Mouse (Mus musculus) CD4-positive, CD25-positive, alpha-beta regulatory T cell, adult 4 months (primary cell): ENCODE results near the gene Dao. TPM values are rescaled to one million over a fixed set of nuclear protein-coding genes. Genes with fewer than 3 reads are reported as not detected.
A peak's percentile ranks its signal among the peaks of the same experiment; 100 is the strongest.

Experiments
- ATAC-seq: one replicate; pipeline ENCODE4 v1.8.0; 2017
- polyA plus RNA-seq, 2 experiments: library from polyadenylated mRNA; unstranded; fragments of 100-300 nt; shearing (Covaris generic); gene quantifications; one replicate each; pipeline ENCODE4 v1.2.1; 2017

Dao gene
- polyA plus RNA-seq, 2 experiments from 2014 or later = 0.56 to 1.4 TPM

DNA sequence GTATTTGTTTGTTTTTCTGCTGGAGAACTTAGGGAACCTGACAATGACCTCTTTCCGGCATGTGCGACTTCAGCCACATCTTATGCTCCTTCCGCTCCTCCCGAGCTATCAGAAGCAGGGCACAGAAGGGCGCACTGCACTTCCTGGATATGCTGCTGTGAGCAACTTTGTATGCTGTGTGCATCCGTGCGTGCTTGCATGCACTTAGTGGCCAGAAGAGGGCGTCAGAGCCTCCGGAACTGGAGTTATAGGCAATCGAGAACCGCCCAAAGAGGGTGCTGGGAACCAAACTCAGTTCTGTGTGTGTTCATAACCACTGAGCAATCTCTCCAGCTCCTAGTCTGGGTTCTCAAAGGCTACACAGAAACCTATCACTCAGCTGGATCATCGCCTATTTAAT lies 27.1 kb downstream of the Dao start:
- no peak for ATAC-seq

DNA sequence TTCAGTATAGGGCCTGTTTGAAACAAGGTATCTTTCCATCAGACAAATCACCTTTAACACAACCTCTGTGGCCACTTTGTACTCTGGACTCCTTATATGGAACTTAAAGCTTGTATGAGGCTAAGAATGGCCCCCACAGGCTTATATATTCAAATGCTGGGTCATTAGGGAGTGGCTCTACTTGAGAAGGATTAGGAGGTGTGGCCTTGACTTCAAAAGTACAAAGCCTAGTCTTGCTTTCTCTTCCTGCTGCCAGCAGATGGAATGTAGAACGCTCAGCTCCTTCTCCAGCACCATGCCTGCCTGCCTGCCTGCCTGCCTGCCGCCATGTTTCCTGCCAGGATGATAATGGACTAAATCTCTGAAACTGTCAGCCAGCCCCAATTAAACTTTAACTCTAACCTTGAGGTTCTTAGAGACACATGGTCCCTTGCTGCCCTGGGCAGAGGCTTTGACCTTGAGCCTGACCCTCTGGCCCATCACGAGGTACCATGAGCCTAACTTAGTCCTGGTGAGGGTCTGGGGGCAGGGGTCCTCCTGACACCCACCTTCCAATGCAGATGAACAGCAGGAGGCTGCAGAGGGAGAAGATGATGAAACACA lies 28.8 kb downstream of the Dao start:
- ATAC-seq = no peak

DNA sequence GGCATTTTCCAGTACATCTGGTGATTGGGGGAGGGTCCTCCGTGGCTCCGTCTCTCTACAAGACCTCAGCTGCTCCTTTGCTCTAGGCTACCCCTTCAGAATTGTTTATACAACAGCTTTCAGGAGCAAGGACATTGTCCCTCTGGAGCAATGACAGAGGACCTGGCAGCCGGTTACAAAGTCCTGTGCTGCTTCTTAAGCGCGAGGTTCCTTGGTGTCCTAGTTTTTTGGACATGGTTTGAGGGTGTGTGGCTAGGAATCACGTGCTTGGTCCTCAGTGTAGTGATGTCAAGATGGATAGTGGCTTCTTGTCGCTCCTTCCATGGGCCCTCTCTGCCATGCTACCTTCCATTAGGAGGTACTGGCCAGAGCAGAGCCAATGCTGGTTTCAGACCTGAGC lies 30.9 kb downstream of the Dao start:
- no peak for ATAC-seq

DNA sequence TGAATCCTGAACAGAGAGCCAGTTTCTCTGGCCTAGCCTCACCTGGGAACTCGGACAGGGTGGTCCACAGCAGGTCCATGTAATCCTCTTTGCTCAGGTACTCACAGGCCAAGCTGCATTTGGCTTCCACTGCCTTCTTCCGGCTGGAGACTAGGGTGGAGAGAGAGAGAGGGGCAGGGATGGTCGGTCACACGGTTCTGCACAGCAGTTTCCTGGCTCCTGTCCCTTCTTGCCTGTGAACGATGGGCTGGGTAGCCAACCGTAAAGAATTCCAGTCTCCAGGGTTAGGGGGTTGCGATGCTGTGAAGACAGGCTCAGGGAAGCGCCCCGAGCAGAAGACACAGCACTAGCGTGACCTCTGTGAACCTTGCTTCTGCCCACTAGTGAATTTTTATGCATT lies 31.6 kb downstream of the Dao start:
- ATAC-seq = no peak

DNA sequence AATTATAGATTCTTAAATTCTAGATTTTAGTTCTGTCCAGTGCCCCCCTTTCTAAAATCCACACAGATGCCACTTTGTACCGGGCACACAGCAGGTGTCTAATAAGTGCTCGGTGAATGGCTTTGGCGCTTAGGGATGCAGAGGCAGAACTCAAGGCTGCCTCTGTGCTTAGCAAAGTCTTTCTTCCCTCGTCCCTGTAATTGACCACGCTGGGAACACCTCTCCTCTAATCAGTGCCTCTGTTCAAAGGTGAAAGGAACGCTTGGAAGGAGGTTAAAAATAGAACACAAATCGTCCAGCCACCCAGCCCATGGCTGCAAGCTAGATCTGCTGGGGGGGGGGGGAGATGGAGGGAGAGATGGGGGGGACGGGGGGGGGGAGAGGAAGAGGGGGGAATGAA lies 37.0 kb downstream of the Dao start:
- no peak for ATAC-seq

DNA sequence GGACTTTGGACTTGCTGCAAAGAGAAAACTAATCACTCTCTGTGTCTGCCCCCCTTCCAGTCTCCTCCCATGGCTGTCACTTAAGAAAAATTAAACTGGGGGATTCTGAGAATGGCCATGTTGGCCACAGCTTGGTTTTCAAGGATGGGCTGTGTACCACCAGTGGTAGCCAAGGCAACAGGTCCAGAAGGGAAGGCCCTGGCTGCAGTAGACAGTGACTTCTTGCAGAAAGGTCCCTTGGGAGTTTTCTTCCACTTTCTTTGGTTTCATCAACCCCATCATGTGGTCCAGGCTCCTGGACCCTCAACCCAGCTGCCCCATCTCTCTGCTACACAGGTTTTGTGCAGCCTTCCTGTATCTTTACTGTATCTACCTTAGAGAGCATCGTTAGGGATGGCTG lies 37.4 kb downstream of the Dao start:
- ATAC-seq = no peak

DNA sequence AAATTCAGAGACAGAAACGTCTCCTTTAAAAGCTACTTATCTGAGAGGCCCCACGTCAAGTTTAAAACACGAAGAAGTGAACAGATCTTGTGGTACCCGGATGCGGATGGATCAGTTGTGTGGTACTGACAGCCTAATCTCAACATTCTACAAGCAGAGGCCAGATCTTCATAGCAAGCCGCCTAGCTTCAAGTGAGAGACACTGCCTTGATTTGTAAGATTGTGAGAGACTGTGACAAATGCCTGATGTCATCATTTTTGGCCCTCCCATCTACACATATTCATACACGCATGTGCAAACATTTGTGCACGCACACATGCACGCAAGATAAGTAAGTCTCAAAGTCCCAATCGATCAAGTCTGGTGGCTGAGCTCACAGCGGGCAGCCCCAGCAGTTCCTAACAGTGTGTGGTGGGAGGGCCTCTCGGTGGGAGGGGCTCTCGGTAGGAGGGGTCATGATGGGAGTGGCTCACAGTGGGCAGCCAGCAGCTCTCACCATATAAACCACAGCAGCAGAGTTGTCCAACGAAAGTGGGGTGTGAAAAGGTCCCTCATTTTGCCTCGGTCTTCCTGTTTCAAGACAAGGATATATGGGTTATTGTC lies 37.9 kb downstream of the Dao start:
- ATAC-seq = peak; percentile 34

DNA sequence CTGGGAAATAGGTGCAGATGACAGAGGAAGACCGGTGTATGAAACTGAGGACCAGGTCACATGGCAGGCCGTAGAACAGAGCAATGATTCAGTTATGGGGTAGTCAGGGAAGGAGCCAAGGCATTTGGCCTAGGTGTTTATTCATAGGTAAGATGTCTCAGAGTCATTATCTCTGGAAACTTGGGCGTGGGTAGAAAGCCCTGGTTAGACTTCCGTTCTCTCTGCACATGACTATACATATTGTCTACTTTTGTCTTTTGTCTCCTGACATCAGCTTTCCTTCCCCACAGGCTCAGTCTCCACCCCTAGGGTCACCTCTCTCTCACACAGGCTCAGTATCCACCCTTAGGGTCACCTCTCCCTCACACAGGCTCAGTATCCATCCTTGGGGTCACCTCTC lies 40.3 kb downstream of the Dao start:
- ATAC-seq = peak; percentile 56

DNA sequence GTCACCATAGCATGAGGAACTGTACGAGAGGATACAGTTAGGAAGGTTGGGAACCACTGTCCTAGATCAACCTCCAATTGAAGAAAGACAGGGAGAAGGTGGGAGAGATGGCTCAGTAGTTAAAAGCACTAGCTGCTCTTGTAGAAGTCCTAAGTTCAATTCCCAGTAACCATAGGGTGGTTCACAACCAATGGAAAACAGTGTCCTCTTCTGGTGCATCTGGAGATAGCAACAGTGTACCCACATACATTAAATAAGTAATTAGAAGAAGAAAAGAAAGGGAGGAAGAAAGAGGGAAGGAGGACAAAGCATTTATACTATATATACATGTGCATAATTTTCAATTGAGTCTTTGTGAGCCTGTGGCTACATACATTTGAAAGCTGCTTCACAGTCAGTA lies 41.6 kb downstream of the Dao start:
- ATAC-seq = no peak

DNA sequence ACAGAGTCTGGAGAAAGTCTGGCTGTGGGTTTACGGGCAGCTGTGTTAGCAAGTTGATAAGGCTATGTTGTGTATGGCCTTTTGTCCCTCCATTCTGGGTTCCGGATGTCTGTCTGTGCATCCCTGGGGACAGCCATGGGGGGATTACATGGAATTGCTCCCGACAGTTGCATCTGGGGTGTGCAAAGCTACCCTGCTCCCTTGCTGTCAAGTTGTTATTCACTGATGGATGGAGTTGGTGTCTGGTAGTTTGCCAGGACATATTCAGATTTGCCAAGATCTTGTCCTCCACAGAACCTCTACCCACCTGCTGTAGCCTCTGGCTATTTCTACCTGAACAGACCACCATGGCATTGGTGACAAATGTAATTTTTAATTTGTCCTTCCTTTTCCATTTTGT lies 42.6 kb downstream of the Dao start:
- ATAC-seq = no peak

DNA sequence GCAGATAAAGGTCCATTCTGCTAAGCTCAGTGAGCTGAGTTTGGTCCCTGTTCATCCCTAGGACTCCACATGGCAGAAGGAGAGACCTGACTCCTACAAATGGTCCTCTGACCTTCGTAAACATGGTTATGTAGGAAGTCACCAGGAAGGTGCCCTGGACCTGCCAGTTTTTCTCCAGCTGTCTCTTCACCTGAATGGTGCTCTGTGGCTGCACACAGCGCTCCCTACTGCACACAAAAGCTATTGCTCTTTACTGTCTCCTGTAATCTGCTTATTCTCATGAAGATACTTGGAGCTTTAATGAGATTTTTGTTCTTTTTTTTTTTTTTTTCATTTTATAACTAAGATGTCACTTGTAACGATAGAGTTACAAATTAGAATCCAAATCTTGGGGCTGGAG lies 43.1 kb downstream of the Dao start:
- no peak for ATAC-seq

DNA sequence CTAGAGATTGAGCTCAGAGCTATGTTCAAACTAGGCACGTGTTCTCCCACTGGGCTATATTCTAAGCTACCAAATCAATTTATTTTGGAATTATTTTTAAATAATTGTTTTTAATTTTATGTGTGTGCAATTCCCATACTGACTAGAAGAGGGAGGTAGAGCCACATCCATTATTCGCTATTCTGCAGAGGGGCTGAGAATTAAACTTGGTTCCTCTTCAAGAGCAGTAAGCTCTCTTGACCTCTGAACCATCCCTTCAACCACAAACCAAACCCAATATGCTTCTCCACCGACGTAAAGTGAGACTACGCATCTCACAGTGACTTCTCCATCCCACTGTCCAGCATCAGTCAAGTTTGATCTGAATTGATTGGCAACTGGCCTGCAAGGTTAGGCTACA lies 43.7 kb downstream of the Dao start:
- ATAC-seq = no peak

DNA sequence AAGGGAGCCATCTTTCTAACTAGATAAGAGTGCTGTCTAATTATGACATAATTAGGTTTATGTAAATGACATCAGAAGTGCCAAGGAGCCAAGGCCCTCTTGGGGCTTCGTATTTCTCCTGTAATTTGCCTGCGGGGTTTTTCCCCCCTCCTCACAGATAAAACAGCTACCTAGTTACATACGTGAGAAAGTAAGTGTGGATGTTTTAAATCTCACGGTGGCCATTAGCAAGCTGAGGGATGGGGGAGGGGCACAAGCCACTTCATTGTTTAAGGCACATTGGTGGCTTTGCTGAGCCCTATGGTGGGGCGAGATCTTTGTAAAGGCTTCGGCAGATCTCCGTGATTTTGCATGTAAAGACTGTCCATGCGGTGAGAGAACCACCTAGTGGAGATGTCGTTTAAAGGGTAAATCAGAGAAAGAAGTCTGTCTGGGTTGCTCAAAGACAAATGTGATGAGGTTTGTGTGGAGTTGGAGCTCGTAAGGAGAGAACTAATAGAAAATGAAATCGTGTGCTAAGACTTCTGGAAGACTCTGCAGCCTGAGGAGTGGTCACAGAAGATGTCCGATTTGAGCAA lies 45.3 kb downstream of the Dao start:
- ATAC-seq = no peak

DNA sequence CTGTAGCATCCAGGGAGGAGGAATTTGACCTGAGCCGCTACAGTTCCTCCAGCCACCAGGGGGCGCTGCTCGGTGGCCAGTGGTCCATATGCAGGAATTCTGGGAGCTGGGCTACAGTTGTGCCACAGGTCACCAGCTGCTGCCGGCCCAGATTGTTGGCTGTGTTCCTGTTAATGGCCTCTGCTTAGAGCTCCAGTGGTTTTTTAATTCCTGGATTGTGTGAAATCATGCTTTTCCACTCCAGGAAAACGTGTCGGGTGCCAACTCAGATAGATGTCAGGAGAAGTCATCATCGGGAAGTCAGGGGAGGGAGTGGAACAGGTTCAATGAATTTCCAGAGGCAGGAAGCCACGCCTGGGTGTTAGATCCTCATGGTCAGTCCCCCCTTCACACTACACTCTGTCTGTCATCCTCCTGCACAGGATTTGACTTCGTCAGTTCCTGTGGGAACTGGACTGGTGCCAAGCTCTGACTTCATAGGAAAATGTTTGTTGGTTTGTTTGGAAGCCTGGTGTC lies 48.8 kb downstream of the Dao start:
- no peak for ATAC-seq

DNA sequence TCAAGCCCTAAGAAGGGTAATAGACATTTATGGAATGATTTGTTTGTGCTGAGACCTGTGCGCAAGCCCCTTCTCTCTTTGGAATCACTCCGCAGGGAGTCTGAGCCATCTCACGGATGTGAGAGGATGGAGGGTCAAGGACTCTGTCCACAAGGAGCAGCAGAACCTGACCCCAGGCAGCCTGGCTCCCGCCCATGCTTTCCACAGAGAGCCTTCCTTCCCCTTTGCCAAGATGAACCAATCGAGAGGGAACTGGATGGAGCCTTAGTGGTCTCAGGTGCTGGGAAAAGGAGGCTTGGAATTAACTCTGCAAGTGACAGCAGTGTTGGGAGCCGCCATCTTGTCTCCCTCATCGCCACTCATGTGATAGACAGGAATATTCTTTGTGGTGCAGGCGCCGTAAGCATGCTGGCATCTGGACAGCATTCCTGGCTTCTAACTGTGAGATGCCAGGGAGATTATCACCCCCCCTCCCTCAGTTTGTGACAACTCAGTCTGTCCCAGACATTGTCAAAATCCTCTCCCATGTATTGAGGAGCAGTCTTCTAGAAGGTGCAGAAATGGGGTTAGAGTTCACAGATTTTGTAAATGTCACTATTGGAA lies 53.7 kb downstream of the Dao start:
- ATAC-seq = no peak

DNA sequence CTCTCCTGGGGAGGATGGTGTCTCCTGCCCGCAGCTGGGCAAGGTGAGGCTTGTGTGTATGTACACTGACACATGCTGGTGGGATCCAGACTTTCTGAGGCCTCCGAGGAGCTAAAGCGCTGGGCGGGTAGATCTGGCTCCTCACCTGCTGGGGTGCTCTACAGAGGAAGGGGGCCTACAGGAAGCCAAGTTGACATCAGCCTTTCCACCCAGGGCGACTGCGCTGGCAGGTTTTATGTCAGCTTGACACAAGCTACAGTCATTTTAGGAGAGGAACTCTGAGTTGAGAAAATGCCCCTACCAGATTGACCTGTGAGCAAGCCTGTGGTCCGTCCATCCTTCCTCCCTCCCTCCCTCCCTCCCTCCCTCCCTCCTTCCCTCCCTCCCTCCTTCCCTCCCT lies 58.2 kb downstream of the Dao start:
- ATAC-seq = peak; percentile 41

DNA sequence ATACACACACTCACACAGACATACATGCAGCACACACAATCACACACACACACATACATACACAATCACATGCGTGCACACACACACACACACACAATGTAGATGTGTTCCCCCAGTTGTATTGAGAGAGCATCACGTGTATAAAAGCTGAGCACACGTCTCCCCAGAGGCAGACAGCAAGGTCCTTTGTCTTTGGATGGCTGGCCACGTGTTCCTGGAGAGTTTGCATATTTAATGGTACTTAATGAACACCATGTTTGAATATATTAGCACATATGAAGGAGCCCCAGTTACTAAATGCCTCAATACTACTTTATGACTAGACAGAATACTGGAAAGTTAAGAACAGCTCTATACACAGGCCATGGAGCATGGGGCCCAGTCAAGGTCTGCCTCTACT lies 60.5 kb downstream of the Dao start:
- no peak for ATAC-seq

DNA sequence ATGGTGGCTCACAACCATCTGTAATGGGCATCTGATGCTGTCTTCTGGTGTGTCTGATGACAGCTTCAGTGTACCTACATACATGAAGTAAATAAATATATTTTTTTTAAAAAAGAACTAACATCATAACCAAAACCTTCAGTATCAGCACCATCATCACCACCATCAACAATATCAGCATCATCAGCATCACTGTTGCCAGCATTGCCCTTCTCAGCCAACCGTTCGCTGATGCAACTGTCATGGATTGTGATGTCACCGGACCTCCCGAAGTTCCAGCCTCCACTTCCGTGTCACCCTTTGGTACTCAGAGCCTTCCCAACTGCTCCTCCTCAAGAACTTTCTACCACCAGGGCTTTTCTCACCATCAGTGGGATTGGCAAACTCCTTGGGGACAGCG lies 61.7 kb downstream of the Dao start, which contains the start of gene Usp30:
Usp30 (plus strand) TSS at position 301 of the 400 bp plus-strand sequence.
- ATAC-seq = no peak

DNA sequence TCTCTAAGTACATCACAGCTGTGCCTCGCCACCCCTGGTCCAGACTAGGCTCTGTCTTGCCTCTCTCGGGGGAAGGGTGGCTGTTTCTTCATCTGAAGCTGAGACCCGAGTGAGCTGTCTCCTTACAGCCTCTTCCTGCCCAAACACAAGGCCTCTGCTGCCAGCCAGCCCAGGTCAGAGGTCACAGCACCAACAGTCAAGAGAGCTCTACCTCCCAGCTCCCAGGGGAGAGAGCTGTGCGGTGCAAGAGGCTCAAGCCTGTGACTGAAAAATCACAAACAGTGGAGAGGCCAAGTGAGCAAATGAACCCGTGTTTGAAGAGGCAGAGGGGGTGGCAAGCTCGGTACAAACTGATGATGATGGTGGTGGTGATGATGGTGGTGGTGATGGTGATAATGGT lies 63.1 kb downstream of the Dao start:
- ATAC-seq = no peak

DNA sequence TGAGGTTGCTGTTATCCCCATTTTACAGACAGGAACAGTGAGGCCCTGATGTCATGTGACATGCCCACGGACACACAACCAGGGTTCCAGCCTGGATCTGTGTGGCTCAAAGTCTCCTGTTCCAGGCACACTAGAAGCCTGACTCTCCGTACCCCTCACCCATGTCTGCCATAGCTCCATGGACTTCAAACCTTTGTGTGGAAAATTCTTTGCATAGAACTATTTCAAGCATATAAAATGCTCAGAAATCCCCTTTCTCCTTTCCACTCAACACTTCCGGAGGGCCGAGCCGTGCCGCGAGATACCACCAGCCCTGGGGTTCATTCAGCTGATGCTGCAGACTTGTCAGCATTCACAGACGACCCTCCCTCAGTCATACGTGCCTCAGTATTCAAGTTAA lies 64.0 kb downstream of the Dao start:
- no peak for ATAC-seq

DNA sequence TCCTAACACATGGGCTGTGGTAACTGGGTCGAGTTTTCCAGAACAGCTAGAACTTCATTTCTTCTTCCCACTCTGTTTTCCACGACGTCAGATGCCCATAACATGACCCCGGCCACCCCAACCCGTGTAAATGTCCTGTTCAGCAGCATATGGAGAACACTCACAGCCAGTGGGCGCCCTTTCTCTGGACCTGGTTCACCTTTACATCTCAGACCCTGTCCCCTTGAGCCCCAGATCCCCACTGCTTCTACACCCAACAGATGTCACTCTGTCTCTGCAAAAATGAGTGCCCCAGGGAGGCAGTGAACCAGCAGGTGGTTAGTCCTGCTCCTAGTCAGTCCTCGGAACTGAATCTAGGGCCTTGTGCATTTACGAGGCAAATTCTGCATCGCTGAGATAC lies 64.5 kb downstream of the Dao start:
- no peak for ATAC-seq

DNA sequence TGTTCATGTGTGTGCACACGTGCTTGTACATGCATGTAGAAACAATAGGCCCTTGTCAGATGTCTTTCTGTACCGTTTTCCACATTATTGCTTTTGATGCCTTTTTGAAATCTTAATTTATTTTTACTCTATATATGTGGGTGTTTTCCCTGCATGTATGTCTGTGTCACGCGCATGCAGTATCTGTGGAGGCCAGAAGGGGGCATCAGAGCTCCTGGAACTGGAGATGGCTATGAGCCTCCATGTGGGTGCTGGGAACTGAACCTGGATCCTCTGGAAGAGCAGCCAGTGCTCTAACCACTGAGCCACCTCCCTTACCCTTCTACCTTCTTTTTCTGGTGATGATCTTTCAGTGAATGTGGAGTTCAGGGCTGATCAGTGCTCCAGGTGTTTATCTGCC lies 67.4 kb downstream of the Dao start:
- no peak for ATAC-seq

DNA sequence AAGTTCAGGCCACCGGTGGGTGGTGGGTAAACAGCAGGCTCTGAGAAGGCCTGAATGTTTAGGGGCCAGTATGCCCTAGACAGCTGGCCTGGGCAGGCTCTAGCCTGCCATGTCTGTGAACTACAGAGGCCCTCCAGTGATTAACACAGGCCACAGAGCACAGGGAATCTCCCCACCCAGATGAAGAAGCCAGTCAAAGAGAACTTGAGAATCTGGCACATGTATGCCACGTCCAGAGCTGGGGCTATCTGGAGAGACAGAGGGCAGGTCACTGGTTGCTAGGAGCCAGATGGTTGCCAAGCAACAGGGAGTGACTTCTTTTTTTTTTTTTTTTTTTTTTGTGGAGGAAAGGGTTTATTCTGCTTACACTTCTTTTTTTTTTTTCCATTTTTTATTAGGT lies 68.8 kb downstream of the Dao start:
- no peak for ATAC-seq
